Mouse (Mus musculus) cerebellum, adult 2 months (tissue): ENCODE results near the gene Nf2.

Source experiments
- CTCF ChIP-seq: fragments of 200-500 bp; IDR thresholded peaks from 2 replicates; pipeline ENCODE4 v1.5.1; 2011; ENCODE audit warnings: low read depth, mild to moderate bottlenecking, control low read depth, low read length, moderate library complexity, borderline replicate concordance; ENCODE audit not compliant: insufficient read depth
- POLR2A ChIP-seq: fragments of 200-500 bp; IDR thresholded peaks from 2 replicates; pipeline ENCODE4 v1.6.1; 2011; ENCODE audit warnings: low read length, control low read depth, borderline replicate concordance; ENCODE audit not compliant: insufficient read depth

DNA sequence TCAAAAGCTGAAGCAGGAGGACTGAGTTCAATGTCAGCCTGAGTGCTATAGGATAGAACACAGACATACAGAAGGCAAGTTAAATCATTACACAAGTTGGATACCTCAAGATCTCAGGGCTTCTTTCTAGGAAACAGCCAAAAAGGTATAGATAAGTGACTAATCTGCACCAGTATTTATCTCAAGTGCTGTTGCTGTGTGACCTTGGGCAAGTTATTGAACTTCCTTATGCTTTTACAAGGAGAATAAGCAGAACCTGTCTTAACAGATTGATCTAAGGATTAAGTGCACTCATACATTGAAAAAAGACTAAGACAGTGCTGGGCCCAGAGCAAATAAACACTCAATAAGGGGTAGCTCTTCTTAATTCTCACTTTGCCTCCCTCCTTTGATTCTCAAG, 22.0 kb downstream of the Nf2 start:
- TF ChIP-seq POLR2A: no peak
- TF ChIP-seq CTCF: no peak
